Mouse (Mus musculus) forebrain, embryonic 14.5 days (tissue): ENCODE measurements around the gene Kcnj12. TPM values are rescaled to one million over a fixed set of nuclear protein-coding genes. Genes with fewer than 3 reads are reported as not detected.
A peak's percentile ranks its signal among the peaks of the same experiment; 100 is the strongest.

Experiments
- ATAC-seq: fragments of 200-750 bp; cut with Nextera tagmentation; 2 replicates; pipeline ENCODE4 v1.8.0; 2017; ENCODE audit warnings: mild to moderate bottlenecking, moderate library complexity
- DNase-seq: peaks from one replicate; pipeline ENCODE4 v3.0.0-alpha.2; 2015; ENCODE audit warnings: low spot score
- H3K27ac ChIP-seq: fragments of 300-500 bp; sonication (generic); 2 replicates; pipeline ENCODE4 v1.5.1; 2014; ENCODE audit warnings: low read depth, mild to moderate bottlenecking, control low read depth, low read length, moderate library complexity
- H3K27me3 ChIP-seq: fragments of 300-500 bp; sonication (generic); replicated peaks from 2 replicates; pipeline ENCODE4 v1.6.1; 2014; ENCODE audit warnings: low read length, control low read depth, mixed read lengths; ENCODE audit not compliant: control insufficient read depth, insufficient read depth
- H3K36me3 ChIP-seq: fragments of 300-500 bp; sonication (generic); 2 replicates; pipeline ENCODE4 v1.6.1; 2014; ENCODE audit warnings: low read length, control low read depth; ENCODE audit not compliant: control insufficient read depth, insufficient read depth
- H3K4me1 ChIP-seq: fragments of 300-500 bp; sonication (generic); 2 replicates; pipeline ENCODE4 v1.6.1; 2014; ENCODE audit warnings: antibody characterized with exemption, low read length, control low read depth; ENCODE audit not compliant: control insufficient read depth, insufficient read depth
- H3K4me2 ChIP-seq: fragments of 300-500 bp; sonication (generic); 2 replicates; pipeline ENCODE4 v1.6.1; 2014; ENCODE audit warnings: mild to moderate bottlenecking, control low read depth, low read length
- H3K4me3 ChIP-seq: fragments of 300-500 bp; sonication (generic); 2 replicates; pipeline ENCODE4 v1.5.1; 2014; ENCODE audit warnings: low read depth, low read length, control low read depth
- H3K9ac ChIP-seq: fragments of 300-500 bp; sonication (generic); 2 replicates; pipeline ENCODE4 v1.6.1; 2014; ENCODE audit warnings: mild to moderate bottlenecking, low read length, control low read depth, moderate library complexity
- H3K9me3 ChIP-seq: fragments of 300-500 bp; sonication (generic); replicated peaks from 2 replicates; pipeline ENCODE4 v1.6.1; 2016; ENCODE audit warnings: low read length, control low read depth, mixed read lengths; ENCODE audit not compliant: control insufficient read depth
- WGBS: fragments of 180-500 bp; shearing (Covaris S2); extraction: QIAGEN DNeasy Blood & Tissue Kit; methylation state at CpG from one replicate; pipeline ENCODE4 v1.1.7; 2014; 5-methylcytosine and 5-hydroxymethylcytosine counted together
- polyA plus RNA-seq: library from polyadenylated mRNA; unstranded; fragments of >200 nt; fragmentation: Nextera tagmentation; extraction: Ambion mirVana; gene quantifications from 2 replicates; pipeline ENCODE4 v1.2.1, GENCODE M21; 2014

Gene Kcnj12
- polyA plus RNA-seq, 1 experiment from 2014 or later: 1.0 TPM

DNA sequence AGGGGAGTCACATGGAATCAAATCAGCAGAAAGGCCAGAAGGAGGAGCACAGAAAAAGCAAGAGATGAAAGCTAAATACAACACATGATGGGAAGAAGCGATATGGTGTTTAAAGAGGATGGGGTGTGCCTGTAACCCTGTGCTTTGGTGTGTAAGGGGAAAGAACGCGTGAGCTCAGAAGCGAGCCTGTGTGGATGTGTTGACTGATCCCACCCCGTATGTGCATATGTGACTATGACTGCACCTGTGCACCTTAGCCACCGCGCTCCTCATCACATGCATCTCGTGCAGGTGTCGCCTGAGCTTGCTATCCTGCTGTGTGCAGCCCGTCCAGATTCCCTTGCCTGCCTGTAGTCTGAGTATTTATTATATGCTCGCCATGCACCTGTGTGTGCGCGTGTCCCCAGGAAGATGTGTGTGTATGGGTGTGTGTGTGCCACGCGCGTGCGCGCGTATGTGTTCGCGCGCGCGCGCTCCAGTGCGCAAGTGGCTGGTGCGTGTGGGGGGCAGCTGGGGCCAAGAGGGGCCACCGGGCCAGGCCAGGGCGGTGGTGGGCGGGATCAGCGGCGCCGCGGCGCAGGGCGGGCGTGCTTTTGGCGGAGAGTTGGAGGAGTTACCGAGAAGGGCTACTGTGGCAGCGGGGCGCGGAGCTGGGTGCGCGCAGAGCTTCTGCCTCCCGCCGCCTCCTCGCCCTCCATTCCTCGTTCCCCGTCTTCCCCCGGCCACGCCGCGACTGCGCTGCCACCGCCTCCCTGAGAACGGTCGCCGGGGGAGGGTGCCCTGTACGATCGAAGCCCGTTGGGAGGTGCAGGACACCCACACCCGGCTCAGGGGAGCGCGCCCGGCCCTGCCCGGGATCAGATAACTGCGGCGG lies 451 bp upstream of the Kcnj12 start:
- Histone ChIP-seq H3K9me3 (no peaks in the 10 kb centered on the region), H3K4me3 (peak overlapping the region; percentile 46), H3K4me2 (peak overlapping the region; percentile 67), H3K36me3 (no peaks in the 10 kb centered on the region), H3K27ac (no peak overlapping the region), H3K27me3 (peaks cover 43% of the 10 kb centered on the region), H3K4me1 (no peaks in the 10 kb centered on the region), H3K9ac (peak overlapping the region; percentile 55)
- ATAC-seq (no peak; the same call in 1 of the 2 replicates), DNase-seq (peak; percentile 30)
- WGBS: under 1% methylated on average over 65 of the region's 68 CpGs

GRCm38 (mm10) chr11:61023416-61024200 lies 1.2 kb downstream of the Kcnj12 start:
- Histone ChIP-seq H3K9me3 (no peaks in the 10 kb centered on the region), H3K4me1 (no peaks in the 10 kb centered on the region), H3K27me3 (peaks cover 43% of the 10 kb centered on the region), H3K36me3 (no peaks in the 10 kb centered on the region), H3K27ac (no peak overlapping the region), H3K4me3 (peak overlapping the region; percentile 46; the same call in 1 of the 2 replicates), H3K4me2 (peak overlapping the region; percentile 67), H3K9ac (no peak overlapping the region)
- ATAC-seq: no peak
- WGBS: 47% methylated on average over 9 of the region's 9 CpGs
- no peak for DNase-seq

- Histone ChIP-seq H3K4me3 (no peak overlapping the region), H3K4me1 (no peaks in the 10 kb centered on the region), H3K27ac (no peak overlapping the region), H3K9me3 (no peaks in the 10 kb centered on the region), H3K9ac (no peak overlapping the region), H3K27me3 (peaks cover 43% of the 10 kb centered on the region), H3K4me2 (no peak overlapping the region), H3K36me3 (no peaks in the 10 kb centered on the region)
- 79% methylated on average over 6 of the region's 6 CpGs for WGBS
- DNase-seq (no peak), ATAC-seq (no peak)
Measured at GRCm38 (mm10) chr11:61024388-61024787, 2.0 kb downstream of the Kcnj12 start.

GRCm38 (mm10) chr11:61024996-61025395 lies 2.6 kb downstream of the Kcnj12 start:
- ATAC-seq (peak; percentile 50; the same call in 1 of the 2 replicates), DNase-seq (no peak)
- Histone ChIP-seq H3K27ac (no peak overlapping the region), H3K4me3 (no peak overlapping the region), H3K9ac (no peak overlapping the region), H3K36me3 (no peaks in the 10 kb centered on the region), H3K4me1 (no peaks in the 10 kb centered on the region), H3K4me2 (no peak overlapping the region), H3K9me3 (no peaks in the 10 kb centered on the region), H3K27me3 (peaks cover 43% of the 10 kb centered on the region)
- WGBS: 53% methylated on average over 6 of the region's 6 CpGs

- H3K9ac ChIP-seq: no peak overlapping the region
- 84% methylated on average over 7 of the region's 7 CpGs for WGBS
- DNase-seq (no peak), ATAC-seq (no peak)
- H3K4me1 ChIP-seq: no peaks in the 10 kb centered on the region
- H3K4me2 ChIP-seq: no peak overlapping the region
- no peak overlapping the region for H3K4me3 ChIP-seq
- no peaks in the 10 kb centered on the region for H3K9me3 ChIP-seq
- H3K36me3 ChIP-seq: no peaks in the 10 kb centered on the region
- no peak overlapping the region for H3K27ac ChIP-seq
- peaks cover 42% of the 10 kb centered on the region for H3K27me3 ChIP-seq
Measured at GRCm38 (mm10) chr11:61025594-61025993, 3.2 kb downstream of the Kcnj12 start.

- Histone ChIP-seq H3K36me3 (no peaks in the 10 kb centered on the region), H3K9ac (no peak overlapping the region), H3K9me3 (no peaks in the 10 kb centered on the region), H3K27me3 (peaks cover 35% of the 10 kb centered on the region), H3K4me3 (no peak overlapping the region), H3K27ac (no peak overlapping the region), H3K4me1 (no peaks in the 10 kb centered on the region), H3K4me2 (no peak overlapping the region)
- WGBS: 84% methylated on average over 6 of the region's 6 CpGs
- DNase-seq (no peak), ATAC-seq (no peak)
Measured at GRCm38 (mm10) chr11:61026381-61026780, 4.0 kb downstream of the Kcnj12 start.

GRCm38 (mm10) chr11:61027160-61027559 lies 4.8 kb downstream of the Kcnj12 start:
- WGBS: 80% methylated on average over 4 of the region's 4 CpGs
- ATAC-seq: no peak

GRCm38 (mm10) chr11:61028211-61028950 lies 6.0 kb downstream of the Kcnj12 start:
- WGBS: 86% methylated on average over 11 of the region's 11 CpGs
- H3K9ac ChIP-seq: no peak overlapping the region
- H3K36me3 ChIP-seq: no peaks in the 10 kb centered on the region
- no peaks in the 10 kb centered on the region for H3K4me1 ChIP-seq
- no peak for DNase-seq
- H3K4me2 ChIP-seq: no peak overlapping the region
- no peak for ATAC-seq
- no peak overlapping the region for H3K27ac ChIP-seq
- H3K27me3 ChIP-seq: peaks cover 15% of the 10 kb centered on the region
- no peaks in the 10 kb centered on the region for H3K9me3 ChIP-seq
- no peak overlapping the region for H3K4me3 ChIP-seq

More at GRCm38 (mm10) chr11:61027160-61027559, 4.8 kb downstream of the Kcnj12 start:
- Histone ChIP-seq H3K9ac (no peak overlapping the region), H3K36me3 (no peaks in the 10 kb centered on the region), H3K27ac (no peak overlapping the region), H3K4me2 (no peak overlapping the region), H3K27me3 (peaks cover 27% of the 10 kb centered on the region), H3K4me1 (no peaks in the 10 kb centered on the region), H3K4me3 (no peak overlapping the region), H3K9me3 (no peaks in the 10 kb centered on the region)
- DNase-seq: no peak
